Mouse (Mus musculus) spleen, adult 2 months (tissue): ENCODE data around the gene Cpox.

Experiments
- CTCF ChIP-seq: fragments of 200-500 bp; IDR thresholded peaks from 2 replicates; pipeline ENCODE4 v1.5.1; 2011; ENCODE audit warnings: mild to moderate bottlenecking, inconsistent platforms; ENCODE audit not compliant: insufficient read depth, insufficient read length, insufficient replicate concordance; ENCODE audit errors: extremely low read depth
- POLR2A ChIP-seq: fragments of 200-500 bp; IDR thresholded peaks from 2 replicates; pipeline ENCODE4 v1.6.1; 2011; ENCODE audit warnings: low read depth, low read length, inconsistent platforms

DNA sequence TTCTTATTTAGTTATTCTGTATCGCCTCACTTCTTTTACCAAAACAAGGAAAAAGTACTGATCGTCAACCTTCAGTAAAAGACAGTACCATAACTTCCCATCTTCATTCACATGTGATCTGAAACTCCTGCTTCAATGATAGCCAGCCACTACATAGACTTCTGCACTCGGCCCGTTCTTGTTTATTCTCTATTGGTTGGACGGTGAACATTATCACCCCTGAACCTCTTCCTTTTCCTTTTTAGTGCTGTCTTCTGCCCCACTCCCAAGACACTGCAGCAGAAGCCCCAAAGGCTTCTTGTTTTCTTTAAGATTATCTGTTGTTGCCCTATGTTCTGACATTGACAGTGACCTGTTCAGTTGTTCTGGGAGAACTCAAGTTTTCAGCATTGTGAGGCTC lies 41.1 kb upstream of the Cpox start:
- TF ChIP-seq POLR2A (no peak), CTCF (no peak)
